Mouse (Mus musculus): ENCODE data around the gene Ublcp1.

Gene Ublcp1

DNA sequence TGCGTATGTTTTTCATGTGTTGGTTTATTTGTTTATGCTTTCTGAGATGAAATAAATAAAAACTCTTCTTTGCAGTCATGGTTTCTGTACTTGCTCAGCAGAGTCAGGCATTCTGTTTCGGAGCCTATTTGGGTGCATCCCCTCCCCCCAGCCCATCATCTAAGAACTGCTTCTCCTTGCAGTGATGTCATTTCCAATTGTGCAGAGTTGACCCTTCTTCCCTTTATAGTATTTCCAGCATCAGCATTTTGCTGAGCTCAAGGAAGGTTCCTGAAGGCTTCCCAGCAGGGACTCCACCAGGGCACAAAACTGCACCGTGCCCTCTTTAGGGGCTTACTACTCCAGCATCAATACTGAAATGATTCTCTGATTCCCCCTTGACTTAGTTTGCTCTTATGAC is 55.7 kb downstream of the Ublcp1 start:
- no peak for DNase-seq

DNA sequence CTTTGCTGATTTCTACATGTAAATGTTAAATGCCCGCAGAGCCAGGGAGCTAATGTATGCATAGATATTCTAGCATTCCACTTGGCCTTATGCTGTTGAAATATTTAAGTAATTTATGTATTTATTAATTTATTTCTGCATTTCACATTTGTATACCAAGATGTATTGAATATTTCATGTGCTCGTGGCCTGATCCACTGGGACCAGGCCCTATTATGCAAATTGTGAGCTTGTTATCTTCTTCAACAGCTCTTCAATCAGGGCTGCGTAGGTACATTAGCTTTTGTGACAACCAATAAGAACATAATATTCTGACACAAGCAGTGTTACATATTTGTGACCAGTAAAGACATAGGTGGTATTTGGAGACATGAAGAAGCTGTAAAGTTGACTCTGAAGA is 56.9 kb downstream of the Ublcp1 start:
- no peak for DNase-seq

DNA sequence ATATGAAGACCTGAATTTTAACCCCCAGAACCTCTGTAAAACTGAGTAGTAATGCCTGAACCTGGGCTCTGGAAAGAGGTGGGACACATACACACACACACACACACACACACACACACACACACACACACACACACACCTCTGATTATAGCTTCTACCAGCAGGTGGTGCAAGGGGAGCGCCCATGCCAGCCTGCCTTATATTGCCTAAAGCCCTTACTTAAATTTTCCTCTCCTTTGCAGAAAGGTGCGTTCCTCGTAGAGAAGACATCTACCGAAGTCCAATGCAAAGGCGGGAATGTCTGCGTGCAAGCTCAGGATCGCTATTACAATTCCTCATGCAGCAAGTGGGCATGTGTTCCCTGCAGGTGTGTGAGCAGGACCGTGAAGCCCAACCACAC is 58.0 kb downstream of the Ublcp1 start:
- no peak for DNase-seq

DNA sequence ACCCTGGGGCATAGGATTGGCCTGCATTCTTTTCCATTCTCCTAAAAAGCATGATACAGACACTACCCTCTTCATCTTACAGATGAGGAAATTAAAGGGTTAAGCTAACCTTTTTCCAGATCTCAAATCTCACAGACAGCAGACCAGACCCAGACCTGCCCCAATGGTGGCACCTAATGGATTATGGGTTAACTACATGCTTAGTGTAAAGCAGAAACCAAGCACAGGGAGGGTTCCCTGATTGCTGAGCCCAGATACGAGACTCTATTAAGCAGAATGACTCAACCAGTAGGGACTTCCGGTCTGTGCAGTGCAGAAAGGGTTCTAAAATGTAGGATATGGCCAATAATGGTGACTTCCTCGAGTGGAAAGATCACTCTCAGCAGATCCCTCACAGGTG is 59.9 kb downstream of the Ublcp1 start:
- no peak for DNase-seq

DNA sequence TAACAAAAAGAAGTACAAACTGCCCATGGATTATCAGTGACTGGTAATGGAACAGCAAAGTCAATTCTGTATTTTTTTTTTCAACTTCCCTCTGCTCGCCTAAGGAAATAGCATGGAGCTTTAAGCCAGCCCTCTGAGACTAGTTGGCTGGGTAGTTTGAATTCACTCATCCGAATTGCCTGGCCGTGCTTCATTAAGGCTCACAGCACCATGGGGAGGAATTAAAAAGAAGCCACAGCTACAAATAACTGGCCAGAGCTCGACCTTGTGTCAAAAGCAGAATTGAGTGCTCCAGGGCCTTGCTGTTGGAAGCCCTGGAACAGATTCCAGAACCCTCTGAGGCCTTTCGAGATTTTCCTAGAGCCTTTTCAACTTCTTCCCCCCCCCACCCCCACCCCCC is 61.7 kb downstream of the Ublcp1 start:
- no peak for DNase-seq

DNA sequence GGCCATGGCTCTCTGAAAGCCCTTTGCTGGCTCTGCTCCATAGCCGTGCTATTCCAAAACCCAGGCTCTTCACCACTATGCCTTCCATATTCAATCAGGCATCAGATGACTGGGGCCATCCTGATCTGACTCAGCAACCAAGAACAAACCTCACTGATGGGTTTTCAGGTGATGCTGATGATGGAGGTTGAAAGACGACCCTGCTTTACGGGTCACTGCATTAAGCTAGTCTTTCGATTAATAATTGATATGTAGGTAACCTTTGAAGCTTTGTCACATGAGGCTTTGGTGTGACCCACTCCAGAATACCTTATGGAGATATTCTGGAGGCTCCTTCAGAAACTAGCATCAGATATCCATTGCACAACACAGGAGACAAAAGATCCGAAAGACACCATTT is 63.8 kb downstream of the Ublcp1 start:
- DNase-seq = no peak

DNA sequence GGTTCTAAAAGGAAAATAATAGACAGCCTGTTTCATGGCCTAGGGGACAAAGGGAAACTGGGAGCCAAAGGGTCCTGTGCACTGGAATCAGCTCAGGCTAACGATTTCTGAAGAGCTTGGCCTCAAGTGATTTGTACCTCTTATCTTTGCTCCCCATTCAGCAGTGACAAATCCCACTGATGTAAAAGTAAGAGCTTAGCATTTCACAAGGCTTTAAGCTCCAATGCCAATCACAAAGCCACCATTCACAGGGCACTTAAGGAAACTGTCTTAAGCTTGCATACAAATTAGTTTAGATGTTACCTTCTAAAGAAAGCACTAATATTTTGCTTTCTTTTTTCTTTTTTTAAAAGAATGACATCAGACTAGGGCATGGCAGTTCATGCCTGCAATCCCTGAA is 64.3 kb downstream of the Ublcp1 start:
- DNase-seq = no peak

DNA sequence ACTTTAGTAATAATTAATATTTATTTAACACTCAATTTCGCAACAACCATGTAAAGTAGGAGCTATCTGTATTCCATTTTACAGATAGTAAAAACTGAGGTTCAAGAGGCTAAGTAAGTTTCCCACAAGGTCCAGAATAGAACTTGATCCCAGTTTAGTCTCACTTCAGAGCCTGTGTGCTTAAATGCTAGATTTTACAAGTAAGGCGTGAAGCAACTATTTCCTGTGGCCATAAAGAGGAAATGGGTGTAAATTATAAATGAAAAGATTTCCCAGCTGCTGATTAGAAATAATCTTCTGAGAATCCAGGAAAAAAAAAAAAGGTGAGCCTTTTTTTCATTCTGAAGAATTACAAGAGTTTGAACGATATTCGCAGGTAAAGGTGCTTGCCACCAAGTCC is 65.2 kb downstream of the Ublcp1 start:
- DNase-seq = no peak

Measured in lung, postnatal 10 days (tissue).